10 mouse cellular contexts compared by ENCODE assay signal in genomic region chr1:55890511-55891151, GRCm38 (mm10).
DNase-seq lines count a peak whose midpoint lies in the region; ATAC-seq lines count a peak whose summit lies in the region.
"Had no signal": no experiment of that assay in that cellular context is flagged by ENCODE, and none has a peak within 500 bp of the region (broad histone marks: within the 10 kb centered on the region; RNA-seq: fewer than 3 reads in every experiment).

No protein-coding gene starts in this region.

- H3K9ac ChIP-seq in forebrain, embryonic 13.5 days = no peak overlapping the region
- no peak overlapping the region for H3K9ac ChIP-seq in neural tube, embryonic 13.5 days
- H3K9ac ChIP-seq: embryonic facial prominence, embryonic 15.5 days; limb, embryonic 15.5 days had no signal

- peaks cover 27% of the 10 kb centered on the region for H3K27me3 ChIP-seq in forebrain, embryonic 13.5 days
- peaks cover 94% of the 10 kb centered on the region for H3K27me3 ChIP-seq in forebrain, embryonic 10.5 days (ENCODE audit: poor library complexity, severe bottlenecking)
- peaks cover 29% of the 10 kb centered on the region for H3K27me3 ChIP-seq in neural tube, embryonic 13.5 days

- H3K4me3 ChIP-seq in forebrain, embryonic 13.5 days = no peak overlapping the region
- H3K4me3 ChIP-seq in forebrain, embryonic 10.5 days = no peak overlapping the region
- no peak overlapping the region for H3K4me3 ChIP-seq in neural tube, embryonic 13.5 days
- H3K4me3 ChIP-seq: embryonic facial prominence, embryonic 15.5 days; limb, embryonic 15.5 days had no signal

- H3K27ac ChIP-seq in forebrain, embryonic 13.5 days = no peak overlapping the region
- H3K27ac ChIP-seq in forebrain, embryonic 10.5 days = no peak overlapping the region
- H3K27ac ChIP-seq in neural tube, embryonic 13.5 days (replicated peaks) = no peak overlapping the region
- H3K27ac ChIP-seq: embryonic facial prominence, embryonic 15.5 days; limb, embryonic 15.5 days had no signal

- peaks cover 30% of the 10 kb centered on the region for H3K4me1 ChIP-seq in forebrain, embryonic 13.5 days
- peaks cover 34% of the 10 kb centered on the region for H3K4me1 ChIP-seq in forebrain, embryonic 10.5 days
- peaks cover 8% of the 10 kb centered on the region; the same call in 1 of the 2 replicates for H3K4me1 ChIP-seq in neural tube, embryonic 13.5 days (replicated peaks)
- H3K4me1 ChIP-seq: limb, embryonic 15.5 days had no signal

- H3K9me3 ChIP-seq in forebrain, embryonic 13.5 days (replicated peaks) = no peaks in the 10 kb centered on the region
- no peaks in the 10 kb centered on the region for H3K9me3 ChIP-seq in forebrain, embryonic 10.5 days
- H3K9me3 ChIP-seq in neural tube, embryonic 13.5 days = no peaks in the 10 kb centered on the region
- H3K9me3 ChIP-seq: embryonic facial prominence, embryonic 15.5 days; limb, embryonic 15.5 days had no signal

- 51% methylated on average over 15 of the region's 15 CpGs for WGBS in forebrain, embryonic 13.5 days
- 56% methylated on average over 15 of the region's 15 CpGs for WGBS in forebrain, embryonic 10.5 days
- WGBS in neural tube, embryonic 13.5 days = 60% methylated on average over 15 of the region's 15 CpGs

- no peaks in the 10 kb centered on the region for H3K36me3 ChIP-seq in forebrain, embryonic 13.5 days (ENCODE audit: poor library complexity, severe bottlenecking)
- H3K36me3 ChIP-seq in forebrain, embryonic 10.5 days (replicated peaks) = no peaks in the 10 kb centered on the region
- H3K36me3 ChIP-seq in neural tube, embryonic 13.5 days = no peaks in the 10 kb centered on the region
- H3K36me3 ChIP-seq: embryonic facial prominence, embryonic 15.5 days; limb, embryonic 15.5 days had no signal

- DNase-seq in forebrain, embryonic 10.5 days (ENCODE audit: extremely low spot score, low spot score) = no peak
- no peak for DNase-seq in neural tube, embryonic 10.5 days (ENCODE audit: extremely low spot score, low spot score)
- DNase-seq in layer of hippocampus, adult 9-11 months = peak; percentile 49
- peak; percentile 29 for DNase-seq in right cerebral cortex, postnatal 14 days
- no peak for DNase-seq in cerebellum, adult 11-12 months
- DNase-seq in adrenal gland, postnatal 36 days = no peak

- H3K4me2 ChIP-seq in forebrain, embryonic 13.5 days = no peak overlapping the region
- no peak overlapping the region for H3K4me2 ChIP-seq in neural tube, embryonic 13.5 days
- H3K4me2 ChIP-seq: embryonic facial prominence, embryonic 15.5 days; limb, embryonic 15.5 days had no signal

- 0 out of 2 replicates have a peak, but pooled peaks have one; percentile 39 for ATAC-seq in forebrain, embryonic 13.5 days
- ATAC-seq in neural tube, embryonic 13.5 days (ENCODE audit: low read depth) = peak; percentile 23; the same call in 1 of the 2 replicates

Comparison
In these comparisons a context has a peak if more than half of its experiments do, and no peak if none do; other contexts are left out.
1. DNase-seq: peak in layer of hippocampus, adult 9-11 months (single experiment) and right cerebral cortex, postnatal 14 days (single experiment); none in forebrain, embryonic 10.5 days (single experiment), neural tube, embryonic 10.5 days (single experiment), cerebellum, adult 11-12 months (single experiment) and adrenal gland, postnatal 36 days (0 of 2).